Mouse (Mus musculus): ENCODE measurements around the gene Rita1. TPM values are rescaled to one million over a fixed set of nuclear protein-coding genes. Genes with fewer than 3 reads are reported as not detected.

Gene Rita1
- total and polyA plus RNA-seq, 3 experiments: 18.1 to 22.1 TPM; not detected in 1

DNA sequence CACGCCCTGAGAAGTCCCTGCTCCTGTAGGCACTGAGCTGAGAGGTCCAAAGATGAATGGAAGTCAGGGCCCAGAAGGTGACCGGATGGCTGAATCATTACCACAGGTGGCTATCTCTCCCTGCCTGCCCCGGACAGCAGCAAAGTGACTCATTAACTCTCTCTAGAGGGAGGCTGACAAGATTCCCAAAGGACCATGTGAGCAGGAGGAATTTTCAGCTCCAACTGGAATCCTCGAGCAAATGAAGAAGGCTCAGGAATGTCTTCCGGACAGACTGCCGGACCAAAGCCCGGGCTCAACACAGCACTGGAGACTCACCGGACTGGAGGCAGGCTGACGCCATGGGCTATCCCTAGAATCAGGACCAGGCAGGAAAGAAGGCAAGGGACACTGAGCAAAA lies 30.4 kb downstream of the Rita1 start:
- no peak for TF ChIP-seq NRF1 (IDR thresholded peaks at IDR 0.05; ENCODE audit: insufficient read depth, low read depth, low read length, poor library complexity, severe bottlenecking)
- no peak overlapping the region for H3K27ac ChIP-seq (ENCODE audit: control insufficient read depth, low read depth, low read length)

DNA sequence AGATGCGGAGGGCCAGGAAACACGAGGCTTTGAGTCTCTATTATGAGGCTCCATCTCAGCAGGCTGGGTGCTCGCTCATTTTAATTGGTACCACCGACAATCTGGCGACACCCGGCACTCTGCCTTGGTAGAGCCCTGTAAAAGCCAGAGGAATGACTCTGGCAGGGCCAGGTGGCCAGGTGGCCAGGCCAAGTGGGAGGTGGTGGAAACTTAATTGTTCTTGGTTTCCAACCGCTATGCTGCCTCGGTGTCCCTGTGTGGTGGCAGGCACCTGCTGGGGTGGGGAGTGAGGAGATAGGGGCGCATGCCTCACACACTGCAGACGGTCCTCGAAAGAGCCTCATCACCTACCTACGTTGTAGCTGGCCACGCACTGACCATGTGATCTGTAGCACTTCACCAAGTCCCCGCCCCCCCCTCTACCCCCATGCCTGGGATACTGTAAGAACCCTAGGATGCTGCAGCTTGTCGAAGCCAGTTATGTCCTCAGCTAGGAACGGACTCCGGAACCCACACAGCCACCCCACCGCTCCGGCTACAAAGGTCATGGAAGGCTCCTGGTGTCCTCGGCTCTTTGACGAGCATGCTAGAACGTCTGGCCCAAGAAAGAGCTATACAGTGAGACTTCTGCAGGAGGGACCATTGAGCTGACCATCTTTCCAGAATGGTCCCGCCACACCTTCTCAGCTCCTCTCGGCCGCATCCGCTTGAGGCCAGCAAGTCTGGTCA lies 32.3 kb downstream of the Rita1 start:
- Histone ChIP-seq H3K4me1 (ENCODE audit: control insufficient read depth in 1 of 2, insufficient read depth in 2 of 2, low read length in 2 of 2) (peaks cover 13 to 24% of the 10 kb centered on the region in 2 experiments), H3K4me3 (ENCODE audit: control insufficient read depth in 1 of 2, insufficient read depth in 1 of 2, low read depth in 2 of 2, low read length in 2 of 2) (no peak overlapping the region), H3K9ac (ENCODE audit: control insufficient read depth, low read depth, low read length, poor library complexity, severe bottlenecking) (no peak overlapping the region), H3K79me2 (ENCODE audit: control insufficient read depth, insufficient read depth, low read length, poor library complexity) (peaks cover 3% of the 10 kb centered on the region), H3K27me3 (ENCODE audit: control insufficient read depth in 1 of 2, insufficient read depth in 2 of 2, low read length in 2 of 2) (no peaks in the 10 kb centered on the region), H3K36me3 (ENCODE audit: control insufficient read depth in 1 of 2, insufficient read depth in 2 of 2, low read length in 2 of 2) (peaks cover 0 to 28% of the 10 kb centered on the region in 2 experiments; a peak in 2 of 4 replicates), H3K27ac (ENCODE audit: control insufficient read depth, low read depth, low read length) (no peak overlapping the region), H3K9me3 (replicated peaks; ENCODE audit: insufficient read depth, low read length) (no peaks in the 10 kb centered on the region)
- no peak for DNase-seq (ENCODE audit: low read depth, low spot score)
- TF ChIP-seq E2F4 (IDR thresholded peaks at IDR 0.05; ENCODE audit: borderline replicate concordance, low read depth, low read length) (no peak), BHLHE40 (IDR thresholded peaks at IDR 0.05; ENCODE audit: borderline replicate concordance, low read depth, low read length) (no peak), MYC (IDR thresholded peaks at IDR 0.05; ENCODE audit: low read depth, low read length) (no peak), MXI1 (IDR thresholded peaks at IDR 0.05; ENCODE audit: low read depth, low read length) (no peak)

More for the DNA sequence above, 30.4 kb downstream of the Rita1 start:
- no peaks in the 10 kb centered on the region; the same call in 1 of the 2 replicates for H3K79me2 ChIP-seq (ENCODE audit: control insufficient read depth, insufficient read depth, low read length, poor library complexity)
- peaks cover 0 to 29% of the 10 kb centered on the region in 2 experiments; a peak in 2 of 4 replicates for H3K36me3 ChIP-seq (ENCODE audit: control insufficient read depth in 1 of 2, insufficient read depth in 2 of 2, low read length in 2 of 2)
- H3K9ac ChIP-seq (ENCODE audit: control insufficient read depth, low read depth, low read length, poor library complexity, severe bottlenecking): no peak overlapping the region
- DNase-seq (ENCODE audit: low read depth, low spot score): no peak
- no peak overlapping the region for H3K4me3 ChIP-seq (ENCODE audit: control insufficient read depth in 1 of 2, insufficient read depth in 1 of 2, low read depth in 2 of 2, low read length in 2 of 2)
- no peaks in the 10 kb centered on the region for H3K9me3 ChIP-seq (replicated peaks; ENCODE audit: insufficient read depth, low read length)
- H3K27me3 ChIP-seq (ENCODE audit: control insufficient read depth in 1 of 2, insufficient read depth in 2 of 2, low read length in 2 of 2): no peaks in the 10 kb centered on the region
- H3K4me1 ChIP-seq (ENCODE audit: control insufficient read depth in 1 of 2, insufficient read depth in 2 of 2, low read length in 2 of 2): peaks cover 19 to 31% of the 10 kb centered on the region in 2 experiments

DNA sequence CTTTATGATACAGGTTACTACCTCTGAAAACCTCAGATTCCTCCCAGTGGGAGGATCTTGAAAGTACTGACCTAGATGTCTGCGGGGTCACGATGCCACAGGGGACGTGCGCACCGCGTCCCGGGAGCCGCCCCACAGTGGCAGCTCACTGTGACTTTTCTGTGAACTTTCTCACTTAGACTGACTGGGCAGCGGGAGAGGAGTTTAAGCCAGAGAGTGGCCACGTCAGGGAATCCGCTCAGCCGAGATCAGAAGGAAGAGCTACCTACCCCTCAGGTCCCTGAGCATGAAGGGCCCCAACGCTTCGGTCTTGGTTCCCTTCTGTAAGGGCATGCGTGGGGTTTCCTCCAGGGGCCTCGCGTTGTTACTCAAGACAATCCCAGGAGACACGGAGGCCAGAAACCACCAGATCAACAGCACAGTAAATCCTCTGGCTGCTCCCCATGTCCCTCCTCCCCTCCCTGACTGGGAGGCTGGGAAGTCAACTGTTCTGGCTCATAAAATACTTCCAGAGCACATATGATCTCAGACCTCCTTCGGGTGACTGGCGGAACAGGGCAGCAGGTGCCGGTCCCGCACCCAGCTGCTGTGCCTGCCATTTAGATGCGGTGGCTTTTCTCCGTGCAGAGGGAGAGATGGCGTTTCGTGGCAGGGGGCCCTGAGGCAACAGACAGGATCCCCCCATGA lies 33.0 kb downstream of the Rita1 start:
- H3K36me3 ChIP-seq (ENCODE audit: control insufficient read depth in 1 of 2, insufficient read depth in 2 of 2, low read length in 2 of 2): peaks cover 0 to 28% of the 10 kb centered on the region in 2 experiments; a peak in 2 of 4 replicates
- peaks cover 3% of the 10 kb centered on the region for H3K79me2 ChIP-seq (ENCODE audit: control insufficient read depth, insufficient read depth, low read length, poor library complexity)
- DNase-seq (ENCODE audit: low read depth, low spot score): no peak
- peaks cover 13 to 24% of the 10 kb centered on the region in 2 experiments for H3K4me1 ChIP-seq (ENCODE audit: control insufficient read depth in 1 of 2, insufficient read depth in 2 of 2, low read length in 2 of 2)
- no peak overlapping the region for H3K27ac ChIP-seq (ENCODE audit: control insufficient read depth, low read depth, low read length)
- H3K9ac ChIP-seq (ENCODE audit: control insufficient read depth, low read depth, low read length, poor library complexity, severe bottlenecking): no peak overlapping the region
- no peaks in the 10 kb centered on the region for H3K9me3 ChIP-seq (replicated peaks; ENCODE audit: insufficient read depth, low read length)
- H3K4me3 ChIP-seq (ENCODE audit: control insufficient read depth in 1 of 2, insufficient read depth in 1 of 2, low read depth in 2 of 2, low read length in 2 of 2): no peak overlapping the region
- H3K27me3 ChIP-seq (ENCODE audit: control insufficient read depth in 1 of 2, insufficient read depth in 2 of 2, low read length in 2 of 2): no peaks in the 10 kb centered on the region
- TF ChIP-seq RAD21 (IDR thresholded peaks at IDR 0.05; ENCODE audit: low read depth, low read length) (no peak), TAL1 (IDR thresholded peaks at IDR 0.05; ENCODE audit: low read length) (no peak), MEF2A (IDR thresholded peaks at IDR 0.05; ENCODE audit: extremely low read depth, insufficient replicate concordance, low read depth, low read length, poor library complexity, severe bottlenecking) (no peak), CHD2 (IDR thresholded peaks at IDR 0.05; ENCODE audit: low read length) (no peak), TCF12 (IDR thresholded peaks at IDR 0.05; ENCODE audit: low read depth, low read length) (no peak), POLR2AphosphoS5 (IDR thresholded peaks at IDR 0.05; ENCODE audit: borderline replicate concordance, low read depth, low read length) (no peak), JUND (IDR thresholded peaks at IDR 0.05; ENCODE audit: low read depth, low read length) (no peak), UBTF (IDR thresholded peaks at IDR 0.05; ENCODE audit: borderline replicate concordance, insufficient read depth, low read depth, low read length) (no peak), SIN3A (IDR thresholded peaks at IDR 0.05; ENCODE audit: low read length) (no peak), RCOR1 (IDR thresholded peaks at IDR 0.05; ENCODE audit: low read depth, low read length) (no peak), NRF1 (IDR thresholded peaks at IDR 0.05; ENCODE audit: insufficient read depth, low read depth, low read length, poor library complexity, severe bottlenecking) (no peak), KAT2A (conservative IDR thresholded peaks at IDR 0.05; ENCODE audit: low read depth, low read length) (no peak), USF2 (IDR thresholded peaks at IDR 0.05; ENCODE audit: borderline replicate concordance in 1 of 2, insufficient read depth in 1 of 2, low read depth in 1 of 2, low read length in 2 of 2) (no peak), CTCF (IDR thresholded peaks at IDR 0.05 in 2 of 3, conservative IDR thresholded peaks at IDR 0.05 in 1 of 3; ENCODE audit: control insufficient read depth in 1 of 3, insufficient read depth in 1 of 3, low read depth in 2 of 3, low read length in 3 of 3, poor library complexity in 1 of 3, severe bottlenecking in 1 of 3) (no peak), ELF1 (IDR thresholded peaks at IDR 0.05; ENCODE audit: low read depth, low read length) (no peak), MYC (IDR thresholded peaks at IDR 0.05; ENCODE audit: low read depth, low read length) (no peak)
